Mouse (Mus musculus): ENCODE results near the gene Gdf11. TPM values are rescaled to one million over a fixed set of nuclear protein-coding genes. Genes with fewer than 3 reads are reported as not detected.

The Gdf11 gene
- polyA plus RNA-seq, 1 experiment from 2014 or later = 7.9 TPM

DNA sequence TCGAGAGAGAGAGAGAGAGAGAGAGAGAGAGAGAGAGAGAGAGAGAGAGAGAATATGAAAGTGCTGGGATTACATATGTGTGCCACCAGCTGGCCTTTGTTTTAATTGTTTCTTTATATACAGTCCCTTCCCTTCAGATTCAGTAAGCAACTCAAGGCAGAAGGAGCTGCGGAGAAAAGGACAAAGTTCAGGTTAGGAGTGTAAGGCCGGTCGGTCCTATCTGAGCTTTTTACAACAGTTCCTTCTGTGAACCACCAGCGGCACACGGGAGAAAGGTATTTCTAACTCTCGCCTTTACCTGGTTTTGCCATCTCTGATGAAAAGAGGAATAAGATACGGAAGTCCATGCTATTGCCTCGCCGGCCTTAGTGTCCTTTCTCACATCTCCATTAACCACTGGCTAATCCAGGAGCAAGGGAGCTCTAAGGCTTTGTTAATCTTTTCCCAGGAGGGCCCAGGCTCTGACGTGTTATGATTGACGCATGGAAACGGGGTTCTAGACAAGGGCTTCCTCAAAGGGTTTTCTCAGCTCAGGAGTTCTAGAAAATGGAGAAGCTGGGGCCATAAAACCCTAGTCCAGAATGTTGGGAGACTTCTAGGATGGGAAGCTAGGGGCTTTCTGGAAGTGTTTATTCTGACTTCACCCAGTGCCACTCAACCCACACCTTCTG lies 17.4 kb upstream of the Gdf11 start:
- Histone ChIP-seq H3K27me3 (ENCODE audit: control insufficient read depth, insufficient read depth, low read length) (no peaks in the 10 kb centered on the region), H3K4me3 (replicated peaks; ENCODE audit: low read depth, low read length) (peak overlapping the region; percentile 66), H3K36me3 (ENCODE audit: control insufficient read depth, insufficient read depth, low read length) (no peaks in the 10 kb centered on the region), H3K4me2 (ENCODE audit: low read length) (peak overlapping the region; percentile 77), H3K9me3 (ENCODE audit: control insufficient read depth, low read length) (no peaks in the 10 kb centered on the region), H3K4me1 (ENCODE audit: control insufficient read depth, insufficient read depth, low read length) (0 out of 2 replicates have a peak, but pooled peaks cover 3% of the 10 kb centered on the region), H3K9ac (replicated peaks; ENCODE audit: low read length) (no peak overlapping the region), H3K27ac (replicated peaks; ENCODE audit: low read depth, low read length) (no peak overlapping the region)
- ATAC-seq (ENCODE audit: low FRiP score, low TSS enrichment) = no peak
- whole genome bisulfite sequencing = 50% methylated on average over 13 of the region's 13 CpGs
- peak; percentile 47 for DNase-seq

DNA sequence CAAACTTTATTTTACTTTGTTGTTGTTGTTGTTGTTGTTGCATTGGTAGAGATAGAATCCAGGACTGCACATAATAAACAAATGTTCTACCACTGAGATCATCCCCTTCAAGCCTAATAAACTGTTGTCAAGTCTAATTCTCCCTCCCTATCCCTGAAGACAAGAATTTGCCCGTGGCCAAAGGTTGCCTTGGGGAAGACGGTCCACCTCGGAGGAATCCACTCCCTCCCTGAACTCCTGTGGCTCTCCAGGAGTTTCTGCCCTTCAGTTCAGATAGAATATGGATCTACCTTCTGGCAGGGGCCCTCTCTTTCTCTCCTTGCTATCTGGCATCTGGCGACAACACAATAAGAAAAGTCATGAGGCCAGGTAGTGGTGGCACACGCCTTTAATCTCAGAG lies 13.3 kb upstream of the Gdf11 start:
- no peak for ATAC-seq (ENCODE audit: low FRiP score, low TSS enrichment)
- Histone ChIP-seq H3K9ac (replicated peaks; ENCODE audit: low read length) (no peak overlapping the region), H3K27ac (replicated peaks; ENCODE audit: low read depth, low read length) (no peak overlapping the region), H3K36me3 (ENCODE audit: control insufficient read depth, insufficient read depth, low read length) (no peaks in the 10 kb centered on the region), H3K27me3 (ENCODE audit: control insufficient read depth, insufficient read depth, low read length) (no peaks in the 10 kb centered on the region), H3K4me1 (ENCODE audit: control insufficient read depth, insufficient read depth, low read length) (no peaks in the 10 kb centered on the region), H3K4me3 (replicated peaks; ENCODE audit: low read depth, low read length) (no peak overlapping the region), H3K4me2 (ENCODE audit: low read length) (no peak overlapping the region), H3K9me3 (ENCODE audit: control insufficient read depth, low read length) (no peaks in the 10 kb centered on the region)
- 74% methylated on average over 5 of the region's 5 CpGs for WGBS
- no peak for DNase-seq

DNA sequence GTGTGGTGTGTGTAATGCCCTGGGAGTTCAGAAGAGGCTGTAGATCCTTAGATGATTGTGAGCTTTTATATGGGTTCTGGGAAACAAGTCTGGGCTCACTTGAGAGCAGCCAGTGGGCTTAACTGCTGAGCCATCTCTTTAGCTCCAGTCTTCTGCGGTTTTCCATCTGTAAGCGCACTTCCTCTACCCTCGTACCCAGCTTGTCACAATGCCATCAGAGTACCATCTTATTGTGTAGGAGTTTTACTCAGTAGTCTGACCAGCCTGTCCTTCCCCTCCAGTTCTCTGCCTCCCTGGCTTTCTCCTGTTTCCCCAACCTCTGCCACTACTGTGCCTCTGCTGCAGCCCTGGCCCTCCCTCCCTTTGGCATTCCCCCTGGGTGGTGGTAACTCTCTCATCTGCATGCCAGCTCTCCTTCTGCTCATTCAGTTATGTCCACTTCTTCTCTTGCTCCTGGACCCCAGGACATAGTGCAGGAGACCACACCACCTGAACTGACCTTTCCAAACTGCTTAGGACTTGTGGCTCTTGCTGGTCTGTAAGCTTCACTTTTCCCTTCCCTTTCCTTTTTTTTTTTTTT lies 11.0 kb upstream of the Gdf11 start:
- ATAC-seq (ENCODE audit: low FRiP score, low TSS enrichment) (no peak), DNase-seq (no peak)
- no peaks in the 10 kb centered on the region for H3K9me3 ChIP-seq (ENCODE audit: control insufficient read depth, low read length)
- H3K4me3 ChIP-seq (replicated peaks; ENCODE audit: low read depth, low read length) = no peak overlapping the region
- no peak overlapping the region for H3K27ac ChIP-seq (replicated peaks; ENCODE audit: low read depth, low read length)
- no peak overlapping the region for H3K4me2 ChIP-seq (ENCODE audit: low read length)
- no peaks in the 10 kb centered on the region for H3K27me3 ChIP-seq (ENCODE audit: control insufficient read depth, insufficient read depth, low read length)
- no peaks in the 10 kb centered on the region for H3K36me3 ChIP-seq (ENCODE audit: control insufficient read depth, insufficient read depth, low read length)
- H3K9ac ChIP-seq (replicated peaks; ENCODE audit: low read length) = no peak overlapping the region
- H3K4me1 ChIP-seq (ENCODE audit: control insufficient read depth, insufficient read depth, low read length) = no peaks in the 10 kb centered on the region
- WGBS = 79% methylated on average over 3 of the region's 3 CpGs

DNA sequence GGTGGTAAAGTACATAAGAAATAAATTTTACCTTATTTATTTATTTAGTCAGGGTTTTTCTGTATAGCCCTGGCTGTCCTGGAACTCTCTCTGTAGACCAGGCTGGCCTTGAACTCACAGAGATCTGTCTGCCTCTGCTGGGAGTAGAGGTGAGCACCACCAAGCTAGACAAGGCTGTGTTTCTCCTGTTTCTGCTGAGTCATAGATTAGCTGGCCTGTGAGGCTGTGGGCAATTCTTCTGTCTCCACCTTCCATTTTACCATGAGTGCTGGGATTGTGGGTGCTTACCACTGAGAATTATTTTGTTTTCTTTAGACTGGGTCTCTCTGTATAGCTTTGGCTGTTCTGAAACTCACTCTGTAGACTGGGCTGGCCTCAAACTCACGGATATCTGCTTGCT lies 9.9 kb upstream of the Gdf11 start:
- no peaks in the 10 kb centered on the region for H3K4me1 ChIP-seq (ENCODE audit: control insufficient read depth, insufficient read depth, low read length)
- H3K9ac ChIP-seq (replicated peaks; ENCODE audit: low read length) = no peak overlapping the region
- no peaks in the 10 kb centered on the region for H3K9me3 ChIP-seq (ENCODE audit: control insufficient read depth, low read length)
- H3K36me3 ChIP-seq (ENCODE audit: control insufficient read depth, insufficient read depth, low read length) = no peaks in the 10 kb centered on the region
- no peak overlapping the region for H3K4me3 ChIP-seq (replicated peaks; ENCODE audit: low read depth, low read length)
- WGBS = 87% methylated on average over 1 of the region's 1 CpGs
- ATAC-seq (ENCODE audit: low FRiP score, low TSS enrichment) = no peak
- DNase-seq = no peak
- H3K27ac ChIP-seq (replicated peaks; ENCODE audit: low read depth, low read length) = no peak overlapping the region
- H3K4me2 ChIP-seq (ENCODE audit: low read length) = no peak overlapping the region
- peaks cover 5% of the 10 kb centered on the region; the same call in 1 of the 2 replicates for H3K27me3 ChIP-seq (ENCODE audit: control insufficient read depth, insufficient read depth, low read length)

DNA sequence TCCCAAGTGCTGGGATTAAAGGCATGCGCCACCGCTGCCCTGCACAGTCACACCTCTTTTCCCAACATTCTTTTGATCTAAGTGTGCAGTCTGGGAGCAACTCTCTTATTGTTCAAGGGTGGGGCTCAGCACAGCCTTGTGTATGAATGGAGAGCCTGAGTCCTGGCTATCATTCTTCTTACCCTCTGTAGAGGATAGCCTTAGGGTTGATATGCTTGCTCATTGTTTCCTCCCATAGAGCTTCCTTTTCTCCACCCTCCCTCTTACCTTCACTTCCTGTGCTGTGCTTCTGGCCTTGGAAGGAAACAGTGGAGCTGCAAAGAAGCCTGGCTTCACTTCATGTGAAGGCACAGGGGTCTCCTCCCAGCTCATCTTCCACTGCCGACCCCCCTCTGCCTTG lies 9.2 kb upstream of the Gdf11 start, which contains the start of gene Cd63:
TSS of gene Cd63 (plus strand) at position 292 of the 400 bp plus-strand sequence.
- Histone ChIP-seq H3K27ac (replicated peaks; ENCODE audit: low read depth, low read length) (no peak within 1 kb of the TSS), H3K9me3 (ENCODE audit: control insufficient read depth, low read length) (no peaks in the 10 kb centered on the region), H3K9ac (replicated peaks; ENCODE audit: low read length) (no peak within 1 kb of the TSS), H3K36me3 (ENCODE audit: control insufficient read depth, insufficient read depth, low read length) (no peaks in the 10 kb centered on the region), H3K4me3 (replicated peaks; ENCODE audit: low read depth, low read length) (no peak within 1 kb of the TSS), H3K4me2 (ENCODE audit: low read length) (no peak within 1 kb of the TSS), H3K4me1 (ENCODE audit: control insufficient read depth, insufficient read depth, low read length) (no peaks in the 10 kb centered on the region), H3K27me3 (ENCODE audit: control insufficient read depth, insufficient read depth, low read length) (peaks cover 11% of the 10 kb centered on the region)
- ATAC-seq (ENCODE audit: low FRiP score, low TSS enrichment) = no peak
- WGBS = 85% methylated on average over 3 of the region's 3 CpGs
- DNase-seq = no peak

DNA sequence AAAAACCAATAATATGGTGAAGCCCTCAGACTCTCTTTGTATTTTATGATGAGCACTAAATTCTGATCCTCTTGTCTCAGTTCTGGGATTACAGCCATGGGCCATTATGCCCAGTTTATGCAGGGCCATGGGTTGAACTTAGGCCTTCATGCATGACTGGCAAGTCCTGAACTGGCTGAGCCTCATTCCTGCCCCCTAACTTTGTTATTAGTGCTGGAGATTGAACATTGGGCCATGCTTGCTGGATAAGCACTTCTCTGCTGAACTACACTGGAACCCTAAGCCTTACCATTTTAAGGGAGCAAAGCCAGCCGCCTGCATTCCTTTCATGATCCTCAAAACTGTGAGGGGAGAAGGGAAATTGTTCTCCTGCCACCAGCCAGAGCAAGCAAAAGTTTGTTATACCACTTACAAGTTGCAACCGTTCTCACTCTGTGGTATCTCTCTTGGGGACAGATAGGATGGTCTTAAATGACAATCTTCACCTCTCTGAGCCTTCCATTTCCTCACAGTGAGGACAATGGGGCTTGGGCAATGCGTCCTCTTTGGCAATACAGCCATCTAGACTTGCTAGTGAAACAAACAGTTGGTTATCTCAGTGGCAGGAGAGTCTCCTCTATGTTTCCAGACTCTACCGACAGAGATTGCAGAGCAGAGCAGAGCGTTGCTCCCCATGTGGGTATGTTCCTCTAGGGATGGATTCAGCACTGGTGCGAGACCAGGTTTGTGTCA lies 8.4 kb upstream of the Gdf11 start:
- DNase-seq = no peak
- Histone ChIP-seq H3K27ac (replicated peaks; ENCODE audit: low read depth, low read length) (no peak overlapping the region), H3K4me2 (ENCODE audit: low read length) (no peak overlapping the region), H3K36me3 (ENCODE audit: control insufficient read depth, insufficient read depth, low read length) (no peaks in the 10 kb centered on the region), H3K4me1 (ENCODE audit: control insufficient read depth, insufficient read depth, low read length) (no peaks in the 10 kb centered on the region), H3K9ac (replicated peaks; ENCODE audit: low read length) (no peak overlapping the region), H3K4me3 (replicated peaks; ENCODE audit: low read depth, low read length) (no peak overlapping the region), H3K27me3 (ENCODE audit: control insufficient read depth, insufficient read depth, low read length) (peaks cover 11% of the 10 kb centered on the region), H3K9me3 (ENCODE audit: control insufficient read depth, low read length) (no peaks in the 10 kb centered on the region)
- 86% methylated on average over 6 of the region's 6 CpGs for WGBS
- no peak for ATAC-seq (ENCODE audit: low FRiP score, low TSS enrichment)

DNA sequence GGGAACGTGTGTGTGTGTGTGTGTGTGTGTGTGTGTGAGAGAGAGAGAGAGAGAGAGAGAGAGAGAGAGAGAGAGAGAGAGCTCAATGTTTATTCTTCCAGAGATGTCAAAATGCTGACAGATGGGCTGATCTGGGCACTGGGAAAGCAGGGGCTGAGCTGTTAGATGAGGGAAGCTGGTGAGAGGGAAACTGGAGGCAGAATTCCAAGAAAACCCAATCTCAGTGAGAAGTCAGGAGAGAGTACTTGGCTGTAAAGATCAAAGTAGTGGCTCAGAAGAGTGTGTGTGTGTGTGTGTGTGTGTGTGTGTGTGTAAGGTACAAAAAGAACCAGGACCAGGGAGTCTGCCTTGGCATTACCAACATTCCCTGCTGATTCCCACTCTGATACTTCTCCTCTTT lies 6.0 kb upstream of the Gdf11 start:
- H3K4me1 ChIP-seq (ENCODE audit: control insufficient read depth, insufficient read depth, low read length) = peaks cover 7% of the 10 kb centered on the region; the same call in 1 of the 2 replicates
- 21% methylated on average over 1 of the region's 1 CpGs for WGBS
- ATAC-seq (ENCODE audit: low FRiP score, low TSS enrichment) (no peak), DNase-seq (no peak)
- H3K27me3 ChIP-seq (ENCODE audit: control insufficient read depth, insufficient read depth, low read length) = peaks cover 11% of the 10 kb centered on the region
- no peak overlapping the region for H3K27ac ChIP-seq (replicated peaks; ENCODE audit: low read depth, low read length)
- no peak overlapping the region for H3K4me3 ChIP-seq (replicated peaks; ENCODE audit: low read depth, low read length)
- H3K4me2 ChIP-seq (ENCODE audit: low read length) = no peak overlapping the region
- no peaks in the 10 kb centered on the region for H3K9me3 ChIP-seq (ENCODE audit: control insufficient read depth, low read length)
- H3K36me3 ChIP-seq (ENCODE audit: control insufficient read depth, insufficient read depth, low read length) = no peaks in the 10 kb centered on the region
- H3K9ac ChIP-seq (replicated peaks; ENCODE audit: low read length) = no peak overlapping the region

DNA sequence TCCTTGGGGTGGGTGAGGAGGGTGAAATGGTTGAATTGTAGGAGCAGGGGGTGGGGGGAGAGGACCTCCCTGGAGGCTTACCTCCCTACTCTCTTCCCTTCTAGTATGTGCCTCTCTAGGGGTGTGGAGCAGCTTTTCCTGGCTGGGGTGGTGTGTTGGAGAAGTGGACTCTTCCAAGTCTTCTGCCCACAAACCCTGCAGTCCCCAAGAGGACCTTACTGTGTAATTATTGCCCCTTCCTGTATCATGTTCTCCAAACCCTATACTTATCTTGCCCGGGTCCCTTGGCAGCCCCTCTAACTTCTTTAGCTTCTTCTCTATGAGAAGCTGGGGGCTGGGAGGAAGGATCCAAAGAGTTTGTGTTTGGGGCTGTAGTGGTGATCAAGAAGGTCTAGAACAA lies 5.3 kb upstream of the Gdf11 start:
- peaks cover 11% of the 10 kb centered on the region for H3K27me3 ChIP-seq (ENCODE audit: control insufficient read depth, insufficient read depth, low read length)
- peaks cover 9% of the 10 kb centered on the region; the same call in 1 of the 2 replicates for H3K4me1 ChIP-seq (ENCODE audit: control insufficient read depth, insufficient read depth, low read length)
- no peak for DNase-seq
- WGBS = 63% methylated on average over 1 of the region's 1 CpGs
- H3K9ac ChIP-seq (replicated peaks; ENCODE audit: low read length) = no peak overlapping the region
- no peak overlapping the region for H3K4me3 ChIP-seq (replicated peaks; ENCODE audit: low read depth, low read length)
- no peak for ATAC-seq (ENCODE audit: low FRiP score, low TSS enrichment)
- no peaks in the 10 kb centered on the region for H3K9me3 ChIP-seq (ENCODE audit: control insufficient read depth, low read length)
- H3K36me3 ChIP-seq (ENCODE audit: control insufficient read depth, insufficient read depth, low read length) = no peaks in the 10 kb centered on the region
- peak overlapping the region; percentile 7 for H3K4me2 ChIP-seq (ENCODE audit: low read length)
- no peak overlapping the region for H3K27ac ChIP-seq (replicated peaks; ENCODE audit: low read depth, low read length)

All from midbrain, embryonic 14.5 days (tissue).